Mouse (Mus musculus): ENCODE results near the gene Gm9964. TPM values are rescaled to one million over a fixed set of nuclear protein-coding genes. Genes with fewer than 3 reads are reported as not detected.

The Gm9964 gene
- not detected in 2 replicates for polyA plus RNA-seq (2015; fragmentation: Nextera tagmentation; extraction: Ambion mirVana)

DNA sequence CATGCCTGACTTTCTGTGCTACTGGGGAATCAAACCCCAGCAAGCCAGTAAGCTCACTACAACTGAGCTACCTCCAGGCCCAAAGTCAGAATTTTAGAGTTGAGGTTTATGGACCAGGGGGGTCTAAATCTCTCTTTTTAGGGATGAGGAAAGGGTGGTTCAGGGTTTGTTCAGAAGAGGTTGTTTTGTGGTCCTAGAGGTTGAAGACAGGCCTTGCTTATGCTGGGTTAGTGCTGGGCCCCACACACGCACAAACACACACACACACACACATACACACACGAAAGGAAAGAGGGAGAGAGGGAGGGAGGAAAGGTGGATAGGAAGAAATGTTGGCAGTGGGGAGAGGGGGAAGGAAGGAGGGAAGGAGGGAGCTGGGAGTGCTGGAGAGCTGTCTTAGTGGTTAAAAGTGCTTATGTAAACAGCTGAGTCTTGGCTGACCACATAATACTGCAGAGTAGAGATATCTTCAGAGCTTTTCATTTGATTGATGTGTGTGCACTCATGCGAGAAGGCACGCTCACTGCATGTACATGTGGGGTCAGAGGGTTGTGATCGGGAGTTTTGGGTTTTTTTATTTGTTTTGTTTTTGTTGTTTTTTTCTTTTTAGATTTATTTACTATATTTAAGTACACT, at the start of gene Gm9964:
TSS of gene Gm9964 (minus strand) at position 51 of the 636 bp plus-strand sequence.
- H3K4me3 ChIP-seq (replicated peaks) = no peak within 1 kb of the TSS
- no peak within 1 kb of the TSS; the same call in 1 of the 2 replicates for H3K27ac ChIP-seq
- peaks cover 4% of the 10 kb centered on the region; the same call in 1 of the 2 replicates for H3K9me3 ChIP-seq (replicated peaks)
- ATAC-seq (replicated peaks; ENCODE audit: low FRiP score) = no peak
- H3K9ac ChIP-seq = no peak within 1 kb of the TSS
- peaks cover 24% of the 10 kb centered on the region for H3K4me1 ChIP-seq
- H3K4me2 ChIP-seq = no peak within 1 kb of the TSS
- 27% methylated on average over 5 of the region's 5 CpGs for WGBS
- no peaks in the 10 kb centered on the region for H3K27me3 ChIP-seq
- no peaks in the 10 kb centered on the region for H3K36me3 ChIP-seq

DNA sequence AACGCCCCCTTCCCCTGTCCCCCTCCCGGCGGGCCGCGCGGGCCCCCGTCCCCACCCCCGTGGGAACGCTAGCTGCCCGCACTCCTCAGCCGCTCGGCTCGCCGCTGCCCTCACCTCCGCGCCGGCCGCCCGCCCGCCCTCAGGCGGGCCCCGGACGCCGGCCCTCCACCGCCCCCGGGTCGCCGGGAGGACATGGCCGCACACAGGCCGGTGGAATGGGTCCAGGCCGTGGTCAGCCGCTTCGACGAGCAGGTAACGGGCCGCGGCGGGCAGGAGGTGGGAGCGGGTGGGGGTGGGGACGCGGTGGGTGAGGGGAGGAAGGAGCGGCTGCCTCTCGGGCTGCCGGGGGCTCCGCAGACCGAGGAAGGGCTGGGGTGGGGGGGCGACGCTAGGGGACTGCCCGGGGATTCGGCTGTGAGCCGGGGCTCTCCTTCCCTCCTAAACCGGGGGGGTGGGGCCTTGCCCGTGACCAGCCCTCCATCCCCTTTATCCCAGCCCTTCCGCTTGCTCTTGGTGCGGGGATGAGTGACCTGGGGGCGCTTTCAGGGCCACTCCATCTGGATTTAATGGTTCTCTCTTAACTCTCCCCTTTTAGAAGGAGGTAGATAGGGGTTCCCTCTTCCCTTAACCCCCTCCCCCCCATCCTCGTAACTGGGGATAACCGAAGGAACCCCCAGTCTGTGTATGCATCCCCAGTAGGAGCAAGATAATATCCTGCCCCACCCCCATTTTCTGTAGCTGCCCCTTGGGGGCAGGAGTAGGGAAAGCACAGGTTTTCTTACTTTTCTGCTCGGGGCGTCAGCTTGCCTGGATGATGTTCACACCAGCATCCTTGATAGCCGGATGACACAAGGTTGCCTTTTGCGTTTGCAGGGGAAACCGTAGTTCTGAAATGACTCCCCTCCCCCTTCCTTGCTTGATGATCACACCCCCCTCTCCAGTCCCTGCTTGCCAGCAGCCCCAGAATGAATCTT, 43.4 kb upstream of the Gm9964 start:
- ATAC-seq (replicated peaks; ENCODE audit: low FRiP score) = peak; percentile 76
- H3K4me2 ChIP-seq = peak overlapping the region; percentile 68
- H3K36me3 ChIP-seq = peaks cover 16% of the 10 kb centered on the region
- H3K4me1 ChIP-seq = peaks cover 28% of the 10 kb centered on the region
- peak overlapping the region; percentile 93 for H3K4me3 ChIP-seq (replicated peaks)
- peak overlapping the region; percentile 94 for H3K27ac ChIP-seq
- H3K27me3 ChIP-seq = no peaks in the 10 kb centered on the region
- under 1% methylated on average over 41 of the region's 63 CpGs for WGBS
- H3K9ac ChIP-seq = peak overlapping the region; percentile 92
- H3K9me3 ChIP-seq (replicated peaks) = 0 out of 2 replicates have a peak, but pooled peaks cover 4% of the 10 kb centered on the region

DNA sequence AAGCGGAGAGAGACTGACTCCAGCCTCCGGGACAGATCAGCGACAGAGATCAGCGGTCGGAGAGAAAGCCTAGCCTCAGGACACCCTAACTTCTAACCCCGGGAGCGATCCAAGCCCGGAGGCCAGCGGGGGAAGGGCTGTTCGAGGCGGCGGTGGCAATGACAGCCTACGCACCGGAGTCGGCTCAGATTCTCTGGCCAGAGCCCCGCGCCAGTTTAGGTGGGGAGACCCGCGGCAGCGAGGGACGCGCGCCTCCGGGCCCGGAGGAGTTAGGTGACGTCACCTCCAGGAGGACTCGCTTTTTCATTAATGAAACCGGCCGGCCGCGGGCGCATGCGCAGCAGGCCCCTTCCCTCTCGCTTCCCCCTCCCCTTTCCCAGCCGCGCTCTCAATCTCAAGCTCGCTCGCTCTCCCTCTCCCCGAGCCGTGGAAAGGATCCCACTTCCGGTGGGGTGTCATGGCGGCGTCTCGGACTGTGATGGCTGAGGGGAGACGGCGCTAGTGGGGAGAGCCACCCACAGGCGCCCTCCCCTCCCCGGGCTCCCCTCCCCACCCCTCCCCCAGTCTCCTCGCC, 42.6 kb upstream of the Gm9964 start, which contains the start of gene Nf1:
TSS of gene Nf1 (plus strand) at position 460 of the 574 bp plus-strand sequence.
- Histone ChIP-seq H3K9ac (peak within 1 kb of the TSS; percentile 92), H3K27ac (peak within 1 kb of the TSS; percentile 94), H3K4me2 (peak within 1 kb of the TSS; percentile 68), H3K36me3 (peaks cover 16% of the 10 kb centered on the region), H3K4me1 (peaks cover 28% of the 10 kb centered on the region), H3K9me3 (replicated peaks) (0 out of 2 replicates have a peak, but pooled peaks cover 4% of the 10 kb centered on the region), H3K4me3 (replicated peaks) (peak within 1 kb of the TSS; percentile 93), H3K27me3 (no peaks in the 10 kb centered on the region)
- ATAC-seq (replicated peaks; ENCODE audit: low FRiP score) = peak; percentile 94
- WGBS = under 1% methylated on average over 47 of the region's 49 CpGs

DNA sequence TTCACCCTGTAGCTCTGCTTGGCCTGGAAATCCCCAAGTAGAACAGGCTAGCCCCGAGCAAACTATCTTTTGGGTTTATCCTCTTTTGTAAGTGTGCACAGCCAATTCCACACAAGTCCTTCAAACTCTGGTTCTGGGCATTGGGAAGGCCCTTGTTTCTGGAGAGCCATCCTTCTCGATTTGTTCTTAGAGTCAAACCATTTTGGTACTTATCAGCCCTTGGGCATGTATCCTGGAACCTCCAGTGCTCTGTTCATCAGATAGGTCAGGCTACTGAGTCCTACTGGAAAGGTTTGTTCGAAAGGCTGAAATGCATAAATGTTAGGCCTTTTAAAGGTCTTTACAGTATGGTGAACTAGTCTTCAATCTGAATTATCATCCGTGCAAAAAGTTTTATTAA, 41.9 kb upstream of the Gm9964 start:
- H3K4me2 ChIP-seq = peak overlapping the region; percentile 68
- ATAC-seq (replicated peaks; ENCODE audit: low FRiP score) = no peak
- no peaks in the 10 kb centered on the region for H3K27me3 ChIP-seq
- 45% methylated on average over 4 of the region's 4 CpGs for WGBS
- H3K9ac ChIP-seq = peak overlapping the region; percentile 92
- H3K9me3 ChIP-seq (replicated peaks) = 0 out of 2 replicates have a peak, but pooled peaks cover 4% of the 10 kb centered on the region
- peak overlapping the region; percentile 94 for H3K27ac ChIP-seq
- peaks cover 30% of the 10 kb centered on the region for H3K4me1 ChIP-seq
- peaks cover 16% of the 10 kb centered on the region for H3K36me3 ChIP-seq
- H3K4me3 ChIP-seq (replicated peaks) = peak overlapping the region; percentile 93

DNA sequence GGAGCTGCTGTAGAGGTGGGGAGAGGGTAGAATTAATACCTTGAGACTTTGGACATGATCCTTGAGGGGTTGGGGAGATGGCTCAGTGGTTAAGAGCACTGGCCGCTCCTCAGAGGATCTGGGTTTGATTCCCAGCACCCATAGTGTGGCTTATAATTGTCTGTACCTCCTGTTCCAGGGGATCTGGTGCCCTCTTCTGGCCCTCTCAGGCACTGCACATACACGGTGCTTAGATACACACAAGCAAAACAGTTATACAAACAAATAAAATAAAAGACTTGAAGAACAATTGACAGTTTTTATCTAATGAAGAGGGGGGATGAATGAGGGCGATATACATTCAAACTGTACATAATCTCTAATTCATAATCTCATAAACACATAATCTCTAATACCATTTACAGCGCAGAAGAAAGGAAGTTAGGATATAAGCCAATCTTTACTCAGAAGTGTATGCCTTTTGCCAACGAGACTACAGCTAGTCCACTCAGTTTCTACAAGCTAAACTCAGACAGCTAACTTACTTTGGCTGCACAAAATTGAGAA, 40.1 kb upstream of the Gm9964 start:
- H3K27me3 ChIP-seq = no peaks in the 10 kb centered on the region
- 0 out of 2 replicates have a peak, but pooled peaks cover 4% of the 10 kb centered on the region for H3K9me3 ChIP-seq (replicated peaks)
- peaks cover 31% of the 10 kb centered on the region for H3K4me1 ChIP-seq
- H3K4me2 ChIP-seq = no peak overlapping the region
- no peak for ATAC-seq (replicated peaks; ENCODE audit: low FRiP score)
- WGBS = 91% methylated on average over 5 of the region's 5 CpGs
- no peak overlapping the region for H3K4me3 ChIP-seq (replicated peaks)
- H3K36me3 ChIP-seq = peaks cover 4% of the 10 kb centered on the region; the same call in 1 of the 2 replicates
- no peak overlapping the region for H3K27ac ChIP-seq
- no peak overlapping the region for H3K9ac ChIP-seq

DNA sequence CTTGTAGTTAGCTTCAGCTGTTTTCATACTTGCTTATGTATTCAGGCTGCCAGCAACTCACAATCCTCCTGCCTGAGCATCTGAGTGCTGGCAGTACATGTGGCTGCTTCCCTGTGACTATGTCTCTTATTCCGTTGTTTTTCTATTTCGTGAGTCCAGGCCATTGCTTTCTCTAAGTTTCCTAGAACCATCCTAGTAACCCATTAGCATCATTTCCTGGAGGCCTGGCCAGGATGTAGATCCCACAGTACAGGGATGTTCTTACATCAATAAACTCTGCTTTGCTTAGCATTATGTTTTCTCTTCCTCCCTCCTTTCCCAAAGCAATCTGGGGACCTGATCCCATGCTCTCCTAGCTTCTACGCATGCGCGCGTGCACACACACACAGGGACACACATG, 38.4 kb upstream of the Gm9964 start:
- Histone ChIP-seq H3K27ac (no peak overlapping the region), H3K9ac (no peak overlapping the region), H3K4me3 (replicated peaks) (no peak overlapping the region), H3K4me2 (no peak overlapping the region), H3K36me3 (0 out of 2 replicates have a peak, but pooled peaks cover 4% of the 10 kb centered on the region), H3K4me1 (peaks cover 21% of the 10 kb centered on the region), H3K27me3 (no peaks in the 10 kb centered on the region), H3K9me3 (replicated peaks) (0 out of 2 replicates have a peak, but pooled peaks cover 4% of the 10 kb centered on the region)
- 90% methylated on average over 6 of the region's 6 CpGs for WGBS
- ATAC-seq (replicated peaks; ENCODE audit: low FRiP score) = no peak

DNA sequence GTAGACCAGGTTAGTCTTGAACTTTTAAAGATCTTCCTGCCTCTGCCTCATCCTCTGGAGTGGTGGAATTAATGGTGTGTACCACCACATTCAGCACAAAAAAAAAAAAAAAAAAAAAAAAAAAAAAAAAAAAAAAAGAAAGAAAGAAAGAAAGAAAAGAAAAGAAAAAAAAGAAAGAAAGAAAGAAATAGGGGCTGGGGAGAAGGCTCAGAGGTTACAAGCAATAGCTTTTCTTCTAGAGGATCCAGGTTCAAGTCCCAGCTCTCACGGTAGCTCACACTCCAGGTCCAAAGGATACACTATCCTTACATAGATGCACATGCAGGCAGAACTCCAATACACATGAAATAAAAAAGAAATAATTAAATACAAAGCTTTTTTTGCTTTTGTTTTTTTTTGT, 32.9 kb upstream of the Gm9964 start:
- no peak overlapping the region for H3K27ac ChIP-seq
- H3K27me3 ChIP-seq = no peaks in the 10 kb centered on the region
- no peak overlapping the region for H3K4me3 ChIP-seq (replicated peaks)
- no peaks in the 10 kb centered on the region for H3K36me3 ChIP-seq
- ATAC-seq (replicated peaks; ENCODE audit: low FRiP score) = no peak
- H3K4me1 ChIP-seq = 0 out of 2 replicates have a peak, but pooled peaks cover 7% of the 10 kb centered on the region
- no peak overlapping the region for H3K9ac ChIP-seq
- 94% methylated on average over 1 of the region's 1 CpGs for WGBS
- H3K4me2 ChIP-seq = no peak overlapping the region
- H3K9me3 ChIP-seq (replicated peaks) = no peaks in the 10 kb centered on the region

DNA sequence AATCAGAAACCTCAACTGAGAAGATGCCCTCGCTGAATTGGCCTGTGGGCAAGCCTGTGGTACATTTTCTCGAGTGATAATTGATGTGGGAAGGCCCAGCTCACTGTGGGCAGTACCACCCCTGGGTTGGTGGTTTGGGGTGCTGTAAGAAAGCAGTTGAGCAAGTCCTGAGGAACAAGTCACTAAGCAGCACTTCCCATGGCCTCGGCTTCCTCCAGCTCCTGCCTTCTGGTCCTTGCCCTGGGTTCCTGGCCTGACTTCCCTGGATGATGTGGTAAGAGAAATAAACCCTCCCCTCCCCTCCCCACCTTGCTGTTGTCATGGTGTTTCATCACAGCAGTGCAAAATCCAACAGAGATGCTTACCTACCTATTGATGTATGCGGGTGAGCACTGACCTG, 31.4 kb upstream of the Gm9964 start:
- H3K4me1 ChIP-seq = 0 out of 2 replicates have a peak, but pooled peaks cover 8% of the 10 kb centered on the region
- no peak overlapping the region for H3K4me2 ChIP-seq
- H3K27me3 ChIP-seq = no peaks in the 10 kb centered on the region
- WGBS = 90% methylated on average over 4 of the region's 4 CpGs
- no peak overlapping the region for H3K27ac ChIP-seq
- ATAC-seq (replicated peaks; ENCODE audit: low FRiP score) = no peak
- no peaks in the 10 kb centered on the region for H3K36me3 ChIP-seq
- H3K9ac ChIP-seq = no peak overlapping the region
- H3K9me3 ChIP-seq (replicated peaks) = no peaks in the 10 kb centered on the region
- no peak overlapping the region for H3K4me3 ChIP-seq (replicated peaks)

DNA sequence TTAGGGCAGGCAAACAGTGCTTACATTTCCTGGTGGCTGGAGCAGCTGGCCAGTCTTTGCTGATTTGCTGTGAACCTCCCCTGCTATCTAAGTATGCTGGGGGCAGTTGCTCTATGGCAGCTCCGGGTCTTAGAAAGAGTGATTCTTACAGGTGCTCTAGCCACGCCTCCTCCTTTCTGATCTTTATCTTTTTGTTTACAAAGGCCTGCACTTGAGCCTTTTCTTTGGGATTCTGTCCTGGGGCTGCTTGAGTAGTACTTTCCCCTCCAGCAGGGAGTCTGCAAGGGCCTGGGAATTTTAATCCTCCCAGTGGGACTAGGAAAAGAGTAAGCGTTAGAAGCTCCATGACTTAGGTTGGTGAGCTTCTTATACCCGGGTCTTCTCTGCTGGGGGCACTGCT, 30.4 kb upstream of the Gm9964 start:
- Histone ChIP-seq H3K4me1 (0 out of 2 replicates have a peak, but pooled peaks cover 8% of the 10 kb centered on the region), H3K4me2 (no peak overlapping the region), H3K27ac (peak overlapping the region; percentile 30; the same call in 1 of the 2 replicates), H3K9me3 (replicated peaks) (no peaks in the 10 kb centered on the region), H3K36me3 (no peaks in the 10 kb centered on the region), H3K27me3 (no peaks in the 10 kb centered on the region), H3K4me3 (replicated peaks) (no peak overlapping the region), H3K9ac (no peak overlapping the region)
- no peak for ATAC-seq (replicated peaks; ENCODE audit: low FRiP score)
- WGBS = 37% methylated on average over 4 of the region's 4 CpGs

DNA sequence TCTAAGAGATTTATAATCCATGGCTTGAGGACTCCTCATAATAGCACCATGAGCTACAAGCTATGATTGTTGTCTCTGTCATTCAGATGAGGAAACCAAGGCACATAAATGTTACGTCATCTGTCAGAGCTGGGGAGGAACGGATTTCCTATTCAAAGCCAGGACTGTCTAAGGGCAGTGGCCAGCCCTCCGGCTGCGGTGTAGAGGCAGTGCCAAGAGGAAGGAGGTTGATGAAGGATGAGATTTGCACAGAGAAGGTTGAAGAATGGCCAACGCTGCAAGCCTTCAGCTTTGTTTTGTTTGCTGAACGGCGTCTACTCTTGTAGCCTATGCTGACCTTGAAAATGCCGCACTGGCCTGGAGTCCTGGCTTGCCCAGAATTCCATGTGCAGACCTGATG, 29.0 kb upstream of the Gm9964 start:
- WGBS = 79% methylated on average over 8 of the region's 8 CpGs
- H3K4me2 ChIP-seq = no peak overlapping the region
- 0 out of 2 replicates have a peak, but pooled peaks cover 5% of the 10 kb centered on the region for H3K4me1 ChIP-seq
- ATAC-seq (replicated peaks; ENCODE audit: low FRiP score) = no peak
- H3K27me3 ChIP-seq = no peaks in the 10 kb centered on the region
- no peak overlapping the region for H3K4me3 ChIP-seq (replicated peaks)
- H3K27ac ChIP-seq = no peak overlapping the region
- no peak overlapping the region for H3K9ac ChIP-seq
- H3K9me3 ChIP-seq (replicated peaks) = no peaks in the 10 kb centered on the region
- no peaks in the 10 kb centered on the region for H3K36me3 ChIP-seq

DNA sequence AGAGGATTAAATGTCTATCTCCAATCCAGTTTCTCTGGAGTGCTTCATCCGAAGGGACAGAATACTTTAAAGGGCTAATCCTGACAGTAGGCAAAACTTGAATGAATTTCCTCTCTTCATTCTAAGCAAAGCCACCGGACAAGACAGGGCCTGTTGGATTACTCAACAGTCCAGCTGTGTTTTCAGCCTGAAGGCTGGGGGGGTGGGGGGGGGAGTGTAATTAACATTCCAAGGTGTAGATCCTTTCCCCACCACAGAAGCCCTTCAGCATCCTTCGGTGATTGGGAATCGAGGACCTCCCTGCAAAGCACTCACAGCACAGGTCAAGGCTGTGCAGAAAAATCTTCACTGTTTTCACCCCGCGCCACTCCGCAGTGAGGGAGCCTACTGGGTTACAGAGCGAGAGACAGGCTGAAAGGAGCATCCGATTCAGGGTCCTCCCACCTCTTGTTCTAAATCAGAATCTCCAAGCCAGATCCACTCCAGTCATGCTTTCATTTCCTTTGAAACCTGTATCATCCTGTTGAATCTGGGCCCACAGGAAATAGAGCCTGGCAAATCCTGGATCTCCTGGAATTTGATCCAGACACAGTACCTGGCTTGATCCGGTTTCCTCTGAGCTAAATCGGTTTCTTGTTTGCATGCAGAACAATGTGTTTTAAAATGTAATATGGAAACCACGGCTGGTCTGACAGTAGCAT, 27.4 kb upstream of the Gm9964 start:
- 46% methylated on average over 12 of the region's 12 CpGs for WGBS
- Histone ChIP-seq H3K9me3 (replicated peaks) (no peaks in the 10 kb centered on the region), H3K4me2 (no peak overlapping the region), H3K9ac (no peak overlapping the region), H3K36me3 (no peaks in the 10 kb centered on the region), H3K4me3 (replicated peaks) (no peak overlapping the region), H3K27me3 (no peaks in the 10 kb centered on the region), H3K27ac (peak overlapping the region; percentile 65), H3K4me1 (0 out of 2 replicates have a peak, but pooled peaks cover 5% of the 10 kb centered on the region)
- peak; percentile 46; the same call in 1 of the 2 replicates for ATAC-seq (replicated peaks; ENCODE audit: low FRiP score)

All from kidney, embryonic 15.5 days (tissue).